Mouse (Mus musculus): ENCODE data around the gene Met.

Met gene

GRCm38 (mm10) chr6:17463434-17464280 is at the start of gene Met:
TSS of gene Met (plus strand) at chr6:17463800.
- no peak for DNase-seq

DNA sequence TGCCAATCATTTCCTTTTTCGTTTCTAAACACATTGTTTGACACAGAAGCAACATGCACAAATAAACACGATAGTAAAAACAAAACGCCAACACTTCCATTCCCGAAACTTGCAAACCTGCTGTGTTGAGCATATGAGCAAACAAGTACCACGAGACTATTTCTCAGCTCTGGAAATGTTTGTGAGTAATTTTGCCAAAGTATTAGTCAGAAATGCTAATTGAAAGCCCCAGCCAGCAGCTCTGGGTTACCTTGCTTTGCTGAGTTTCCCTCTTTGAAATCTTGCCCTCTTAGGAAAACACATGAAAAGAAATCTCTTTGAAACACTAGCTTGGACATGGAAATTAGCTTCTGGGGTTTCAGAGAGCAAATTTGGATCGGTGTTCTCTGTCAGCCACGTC is 45.4 kb upstream of the Met start:
- DNase-seq = no peak

DNA sequence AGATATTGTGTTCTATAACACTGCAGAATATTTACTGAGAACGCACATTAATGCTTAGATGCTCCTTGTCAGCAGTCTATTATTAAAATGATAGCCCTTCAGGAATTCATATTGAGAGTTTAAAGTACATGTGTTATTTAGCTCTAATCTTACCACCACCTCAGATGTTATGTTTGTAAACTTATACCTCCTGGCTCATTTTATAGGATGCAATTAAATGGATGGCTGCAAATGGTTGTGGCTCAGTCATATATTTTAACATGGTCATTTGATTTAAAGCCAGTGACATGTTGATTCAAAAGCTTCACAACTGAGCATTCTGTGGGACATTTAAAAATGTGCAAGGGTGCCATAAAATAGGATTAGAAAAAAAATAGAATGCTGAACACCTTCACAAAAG is 41.2 kb upstream of the Met start:
- DNase-seq = no peak

DNA sequence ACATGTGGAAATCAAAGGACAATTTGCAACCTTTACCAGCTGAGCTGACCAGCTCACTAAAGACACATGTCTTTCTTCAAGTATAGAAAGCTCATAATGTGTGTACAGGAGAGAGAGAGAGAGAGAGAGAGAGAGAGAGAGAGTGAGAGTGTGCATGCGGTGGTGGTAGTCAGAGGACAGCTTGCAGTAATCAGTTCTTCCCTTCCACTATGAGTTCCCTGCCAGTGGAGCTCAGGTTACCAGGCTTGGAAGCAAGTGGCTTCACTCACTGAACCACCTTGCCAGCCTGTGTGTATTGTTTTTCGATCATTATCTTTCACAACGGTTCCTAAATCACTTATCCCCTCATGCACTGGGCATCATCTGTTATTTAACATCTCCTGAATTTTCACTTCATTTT is 34.6 kb upstream of the Met start:
- no peak for DNase-seq

- no peak for DNase-seq
These were observed 34.0 kb upstream of the Met start for GRCm38 (mm10) chr6:17429611-17430010.

- DNase-seq = no peak
These were observed 20.3 kb upstream of the Met start for GRCm38 (mm10) chr6:17443311-17443710.

DNA sequence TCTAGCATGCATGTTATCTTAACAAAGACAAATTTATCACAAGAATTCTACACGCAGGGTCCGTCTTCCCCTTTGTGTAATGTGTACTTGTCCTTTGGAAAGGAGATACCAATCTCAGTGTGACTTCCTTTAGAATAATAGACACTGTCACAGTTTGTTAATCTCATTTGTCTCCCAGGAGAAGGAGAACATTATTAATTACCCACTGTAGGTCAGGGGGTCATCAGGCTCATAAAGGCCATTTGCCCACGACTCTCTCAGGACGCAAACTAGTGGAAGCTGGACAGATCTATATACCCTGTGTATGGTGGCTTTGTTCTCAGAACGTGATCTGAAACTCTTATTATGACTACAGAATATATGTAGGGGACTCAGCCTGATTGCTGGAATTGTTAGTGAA is 12.3 kb upstream of the Met start:
- no peak for DNase-seq

DNA sequence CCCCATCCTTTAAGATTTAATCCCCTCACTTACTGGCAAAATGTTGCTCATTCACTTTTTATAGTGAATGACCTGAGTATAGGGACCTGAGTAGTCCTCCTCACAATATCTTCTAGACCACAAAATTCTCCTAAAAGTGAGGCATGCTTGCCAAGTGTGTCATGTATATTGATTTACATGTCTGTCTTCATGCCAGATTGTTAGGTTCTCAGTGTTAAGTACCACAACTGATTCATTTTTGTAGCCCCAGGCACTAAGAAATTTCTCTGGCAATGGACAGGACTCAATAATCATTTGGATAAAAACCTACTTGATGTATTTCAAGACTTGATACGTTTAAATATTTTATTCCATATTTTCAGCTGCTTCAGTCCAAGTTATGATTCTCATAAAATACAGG is 8.5 kb upstream of the Met start:
- DNase-seq = no peak

GRCm38 (mm10) chr6:17459561-17459960 is 4.0 kb upstream of the Met start:
- no peak for DNase-seq

GRCm38 (mm10) chr6:17461435-17461834 is 2.2 kb upstream of the Met start:
- no peak for DNase-seq

DNA sequence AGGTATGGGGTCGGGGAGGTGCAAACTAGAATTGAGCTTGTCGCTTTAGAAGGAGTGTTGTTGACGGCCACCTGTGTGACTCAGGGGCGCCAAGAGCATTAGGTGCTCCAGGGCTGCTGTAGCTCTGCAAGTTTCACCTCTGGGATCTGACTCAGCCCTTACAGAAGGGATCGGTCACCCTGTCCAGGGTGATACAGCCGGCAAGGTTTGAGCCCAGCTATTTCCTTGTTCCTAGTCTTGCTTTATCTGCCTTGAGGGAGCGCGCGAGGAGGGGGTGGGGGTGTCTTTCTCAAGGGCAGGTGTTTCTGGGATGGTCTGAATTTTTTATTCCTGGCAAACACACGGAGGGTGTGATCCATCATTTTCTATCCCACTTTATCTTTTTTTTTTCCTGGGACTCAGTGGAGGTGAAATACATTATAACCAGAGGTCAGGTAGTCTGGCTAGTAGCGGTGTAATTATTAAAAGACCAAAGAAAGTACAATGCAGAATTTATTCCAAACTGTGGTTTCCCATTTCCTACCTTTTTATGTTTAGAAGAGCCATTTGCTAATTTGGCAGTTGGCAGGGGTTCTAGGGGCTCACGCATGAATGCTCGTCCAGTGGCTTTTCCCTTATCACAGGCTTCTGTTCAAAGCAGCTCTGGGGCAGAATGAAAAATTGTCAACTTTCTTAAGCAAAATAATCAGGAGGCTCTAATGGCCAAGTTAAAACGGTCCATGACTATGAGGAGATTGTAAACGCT is 853 bp downstream of the Met start:
- DNase-seq = no peak

- DNase-seq = no peak
These were observed 2.9 kb downstream of the Met start for GRCm38 (mm10) chr6:17466526-17466925.

- DNase-seq = no peak
These were observed 5.4 kb downstream of the Met start for GRCm38 (mm10) chr6:17468993-17469392.

DNA sequence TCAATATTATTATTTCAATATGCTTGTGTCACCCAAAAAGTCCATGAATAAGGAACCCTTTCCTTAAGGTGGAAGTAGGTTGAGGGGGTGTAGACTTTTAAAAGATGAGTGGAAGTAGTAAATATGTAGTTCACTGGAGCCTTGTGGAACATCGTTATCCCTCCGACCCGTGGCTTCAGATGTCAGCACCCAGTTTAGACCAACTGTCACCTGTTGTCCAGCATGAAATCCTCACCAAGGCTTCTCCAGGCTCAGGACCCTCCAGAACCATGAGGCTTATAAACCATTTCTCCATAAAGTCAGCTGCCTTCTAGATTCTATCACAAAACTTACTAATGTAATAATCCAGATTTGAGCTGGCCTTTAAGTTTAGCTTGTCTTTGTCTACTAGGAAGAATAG is 9.5 kb downstream of the Met start:
- DNase-seq = no peak

DNA sequence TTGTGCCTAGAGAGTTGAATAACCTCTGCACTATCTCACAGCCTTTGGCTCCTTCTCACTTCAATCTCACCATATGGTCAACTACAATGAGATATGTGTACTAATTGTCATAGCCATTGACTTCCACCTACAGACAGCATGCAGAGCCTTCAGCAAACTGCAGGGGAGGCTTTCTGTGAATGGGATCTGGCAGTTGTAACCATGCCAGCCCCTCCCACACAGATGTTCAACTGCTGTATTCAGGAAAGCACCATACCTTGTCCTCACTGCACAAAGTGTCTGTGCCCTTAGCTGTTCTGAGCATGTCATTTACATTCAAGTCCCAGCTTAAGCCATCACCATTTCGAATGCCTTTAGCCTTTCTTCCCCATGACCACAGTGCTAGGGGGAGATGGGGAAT is 14.2 kb downstream of the Met start:
- no peak for DNase-seq

GRCm38 (mm10) chr6:17478252-17478651 is 14.7 kb downstream of the Met start:
- DNase-seq = no peak

DNA sequence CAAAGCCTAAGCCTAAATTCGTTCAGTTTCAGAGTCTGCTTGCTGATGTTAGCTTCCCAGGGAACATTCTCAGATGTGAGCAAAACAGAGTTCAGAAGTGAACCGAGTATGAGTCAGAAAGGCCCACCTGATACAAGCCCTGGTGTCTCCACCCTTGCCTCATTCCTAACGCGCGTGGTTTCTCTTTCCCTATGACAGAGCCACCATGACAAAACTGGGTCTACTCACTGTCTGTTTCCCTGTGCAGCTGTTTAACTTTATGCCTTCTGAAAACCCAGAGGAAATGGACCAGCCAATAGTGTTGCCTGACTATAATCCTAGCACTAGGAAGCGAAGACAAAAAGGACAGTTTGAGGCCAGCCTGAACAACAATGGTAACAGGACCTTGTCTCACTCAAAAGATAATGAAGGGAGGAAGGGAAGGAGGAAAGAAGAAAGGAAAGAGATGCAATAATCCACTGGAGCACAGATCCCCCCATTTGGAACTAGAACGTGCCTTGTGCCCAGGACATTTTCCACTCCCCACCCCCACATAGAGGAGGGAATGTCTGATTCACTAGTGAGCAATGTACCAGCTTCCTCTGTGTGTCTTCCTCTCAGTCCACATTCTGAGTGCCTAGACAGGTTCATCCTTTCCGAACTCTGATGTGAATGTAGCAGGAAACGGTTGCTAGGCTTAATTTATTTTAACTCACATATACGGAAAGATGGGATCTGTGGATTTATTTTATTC is 15.4 kb downstream of the Met start:
- no peak for DNase-seq

GRCm38 (mm10) chr6:17481068-17481467 is 17.5 kb downstream of the Met start:
- no peak for DNase-seq

- DNase-seq = no peak
These were observed 21.6 kb downstream of the Met start for GRCm38 (mm10) chr6:17485244-17485643.

DNA sequence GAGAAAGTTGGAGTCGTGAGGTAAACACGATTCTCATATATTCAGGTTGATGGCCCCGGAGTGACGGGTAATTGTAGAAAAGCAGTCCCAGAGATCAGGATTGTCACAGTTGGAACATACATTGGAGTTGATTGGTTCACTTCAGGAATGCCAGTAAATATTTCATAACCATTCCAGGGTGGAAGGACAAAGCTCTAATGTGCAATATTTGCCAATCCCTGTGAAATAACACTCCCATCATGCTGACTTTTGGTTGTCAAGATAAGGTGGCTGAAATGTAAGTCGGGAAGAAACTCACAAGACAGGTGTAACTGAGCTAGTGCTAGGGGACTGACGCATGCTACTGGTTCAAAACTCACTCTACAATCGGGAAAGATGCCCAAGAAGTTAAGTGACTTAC is 22.2 kb downstream of the Met start:
- no peak for DNase-seq

GRCm38 (mm10) chr6:17488291-17488817 is 24.8 kb downstream of the Met start:
- DNase-seq = no peak

DNA sequence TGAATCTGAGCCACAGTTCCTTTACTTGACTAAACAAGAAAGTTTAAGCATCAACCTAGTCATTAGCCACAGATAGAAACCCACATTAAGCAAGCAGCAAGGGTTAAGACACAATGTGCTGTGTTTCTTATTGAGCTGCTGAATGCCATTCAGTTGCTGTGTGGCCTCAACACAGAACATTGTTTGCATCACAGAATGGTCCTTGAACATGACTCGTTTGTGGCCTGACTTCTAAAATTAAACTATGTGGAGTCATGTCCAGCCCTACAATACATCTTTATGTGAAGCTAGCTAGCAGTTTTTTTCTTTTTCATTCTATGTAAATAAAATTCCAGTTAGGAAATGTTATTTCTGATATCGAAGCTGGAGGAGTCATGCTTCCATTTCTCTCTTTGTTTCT is 27.2 kb downstream of the Met start:
- no peak for DNase-seq

- no peak for DNase-seq
These were observed 27.9 kb downstream of the Met start for GRCm38 (mm10) chr6:17491502-17491901.
